ENCODE assay signal across 32 mouse cellular contexts in genomic region chr7:110204208-110204607, GRCm38 (mm10). TPM values are rescaled to one million over a fixed set of nuclear protein-coding genes. Genes with fewer than 3 reads are reported as not detected.
DNase-seq lines count a peak whose midpoint lies in the region; ATAC-seq and TF ChIP-seq lines count a peak whose summit lies in the region.
"Had no signal": no experiment of that assay in that cellular context is flagged by ENCODE, and none has a peak within 500 bp of the region (broad histone marks: within the 10 kb centered on the region; RNA-seq: fewer than 3 reads in every experiment).

No protein-coding gene starts in this region.

- peak; percentile 20 for DNase-seq in lung, postnatal 36 days
- DNase-seq in lung, postnatal 14 days: no peak
- DNase-seq in thymus, adult 2 months: no peak
- no peak for DNase-seq in MN1 (ENCODE audit: low spot score)
- no peak for DNase-seq in cerebellum, adult 11 months
- DNase-seq: adrenal gland, postnatal 14 days; B cell, adult 2 months; cerebellum, adult 11-12 months; cerebellum, adult 8-10 months; cerebellum, postnatal 10 days; cerebellum, postnatal 36 days; forebrain, postnatal 0 days; gastrocnemius, adult 2 months; gastrocnemius, postnatal 14 days; heart, adult 18-20 months; heart, postnatal 10 days; heart, postnatal 36 days; kidney, adult 18-20 months had no signal

- no peak for TF ChIP-seq CTCF in thymus, adult 2 months (IDR thresholded peaks at IDR 0.05; ENCODE audit: borderline replicate concordance, control insufficient read depth, extremely low read depth, insufficient read depth, low read length, poor library complexity)

- ATAC-seq in granulocyte monocyte progenitor cell, adult 5-6 weeks (replicated peaks; ENCODE audit: poor library complexity, severe bottlenecking): peak; percentile 91
- peak; percentile 96 for ATAC-seq in megakaryocyte, adult 5-6 weeks (ENCODE audit: poor library complexity, severe bottlenecking)
- ATAC-seq in monocyte, adult 5-6 weeks (replicated peaks; ENCODE audit: insufficient number of reproducible peaks, low FRiP score, low TSS enrichment, poor library complexity, severe bottlenecking): peak; percentile 56; the same call in 1 of the 2 replicates
- ATAC-seq: CD4-positive, CD25-positive, alpha-beta regulatory T cell, adult 4 months; forebrain, embryonic 14.5 days; forebrain, postnatal 0 days; hindbrain, embryonic 16.5 days; intestine, embryonic 15.5 days; Patski had no signal

- 46% methylated on average over 4 of the region's 4 CpGs for WGBS in thymus, adult 2 months

- no peaks in the 10 kb centered on the region for H3K4me1 ChIP-seq in thymus, adult 2 months (replicated peaks; ENCODE audit: control insufficient read depth, insufficient read depth, low read length)
- H3K4me1 ChIP-seq: embryonic facial prominence, embryonic 12.5 days; embryonic facial prominence, embryonic 15.5 days; heart, embryonic 15.5 days; hindbrain, embryonic 10.5 days; hindbrain, embryonic 13.5 days; intestine, embryonic 15.5 days had no signal

- no peaks in the 10 kb centered on the region for H3K27me3 ChIP-seq in thymus, adult 2 months (ENCODE audit: control insufficient read depth, insufficient read depth, low read length)
- H3K27me3 ChIP-seq: embryonic facial prominence, embryonic 12.5 days; embryonic facial prominence, embryonic 15.5 days; heart, embryonic 12.5 days; heart, embryonic 15.5 days; hindbrain, embryonic 13.5 days; intestine, embryonic 15.5 days; Patski had no signal

- no peak overlapping the region for H3K27ac ChIP-seq in thymus, adult 2 months (ENCODE audit: control insufficient read depth, insufficient read depth, low read length)
- H3K27ac ChIP-seq: embryonic facial prominence, embryonic 12.5 days; embryonic facial prominence, embryonic 15.5 days; gastrocnemius, adult 2 months; heart, embryonic 15.5 days; hindbrain, embryonic 10.5 days; hindbrain, embryonic 13.5 days; intestine, embryonic 15.5 days had no signal

- H3K4me3 ChIP-seq in thymus, adult 2 months (ENCODE audit: control insufficient read depth, insufficient read depth, low read length): no peak overlapping the region
- H3K4me3 ChIP-seq: embryonic facial prominence, embryonic 12.5 days; embryonic facial prominence, embryonic 15.5 days; gastrocnemius, adult 2 months; heart, embryonic 12.5 days; heart, embryonic 15.5 days; hindbrain, embryonic 10.5 days; hindbrain, embryonic 13.5 days; intestine, embryonic 15.5 days had no signal

- TF ChIP-seq POLR2A in thymus, adult 2 months (IDR thresholded peaks at IDR 0.05; ENCODE audit: control insufficient read depth, extremely low read depth, insufficient read depth, low read length, poor library complexity): no peak

- no peaks in the 10 kb centered on the region for H3K36me3 ChIP-seq in thymus, adult 2 months (ENCODE audit: control insufficient read depth, insufficient read depth, low read length)
- H3K36me3 ChIP-seq: embryonic facial prominence, embryonic 12.5 days; embryonic facial prominence, embryonic 15.5 days; heart, embryonic 12.5 days; heart, embryonic 15.5 days; hindbrain, embryonic 10.5 days; hindbrain, embryonic 13.5 days; intestine, embryonic 15.5 days had no signal

RNA-seq across cellular contexts. Expression of gene Swap70, which starts 17.3 kb away (rescaled TPM):
- total RNA-seq in granulocyte monocyte progenitor cell, adult 5-6 weeks (2014; fragmentation: Nextera tagmentation): 41.5 and 48.4 TPM in 2 replicates
- 70.0 and 71.0 TPM in 2 replicates for total RNA-seq in granulocyte monocyte progenitor cell, adult 5-6 weeks (2017)
- total RNA-seq in megakaryocyte, adult 5-6 weeks (2015): 29.5 and 33.6 TPM in 2 replicates
- 67.6 and 73.0 TPM in 2 replicates for total RNA-seq in megakaryocyte, adult 5-6 weeks (2017)
- 76.0 to 118 TPM (median 83.2 TPM) in 3 replicates for total RNA-seq in monocyte, adult 5-6 weeks (2017)
- polyA plus RNA-seq in thymus, adult 2 months (2012; rRNA removed): 18.3 and 20.1 TPM in 2 replicates
